Mouse (Mus musculus) myocyte (in vitro differentiated cells): ENCODE measurements around the gene Phpt1.

Source experiments
- CEBPB ChIP-seq: IDR thresholded peaks from 2 replicates; pipeline ENCODE4 v1.6.1; 2011; ENCODE audit warnings: mild to moderate bottlenecking, moderate library complexity; ENCODE audit not compliant: poor library complexity, insufficient read depth, severe bottlenecking
- E2F4 ChIP-seq: IDR thresholded peaks from one replicate; pipeline ENCODE4 v1.6.1; 2011; ENCODE audit warnings: mild to moderate bottlenecking, control low read depth, moderate library complexity; ENCODE audit not compliant: insufficient read depth
- MAX ChIP-seq: IDR thresholded peaks from one replicate; pipeline ENCODE4 v1.6.1; 2011; ENCODE audit warnings: low read depth, mild to moderate bottlenecking, control low read depth
- POLR2A ChIP-seq: IDR thresholded peaks from one replicate; pipeline ENCODE4 v1.6.1; 2011; ENCODE audit warnings: low read depth, mild to moderate bottlenecking, control low read depth, moderate library complexity; ENCODE audit not compliant: insufficient read length
- POLR2AphosphoS2 ChIP-seq: IDR thresholded peaks from one replicate; pipeline ENCODE4 v1.6.1; 2011; ENCODE audit warnings: low read depth, control low read depth; ENCODE audit not compliant: insufficient read length
- SRF ChIP-seq: IDR thresholded peaks from one replicate; pipeline ENCODE4 v1.6.1; 2011; ENCODE audit warnings: low read depth; ENCODE audit not compliant: control insufficient read depth, insufficient read length
- USF1 ChIP-seq: IDR thresholded peaks from one replicate; pipeline ENCODE4 v1.6.1; 2011; ENCODE audit warnings: low read depth, mild to moderate bottlenecking, control low read depth, moderate library complexity

GRCm38 (mm10) chr2:25534866-25535182, 40.2 kb downstream of the Phpt1 start:
- TF ChIP-seq POLR2A (no peak), E2F4 (no peak), USF1 (no peak), MAX (no peak), SRF (no peak), CEBPB (no peak), POLR2AphosphoS2 (no peak)
